Mouse (Mus musculus) layer of hippocampus, adult 2 months (tissue): ENCODE results near the gene Pik3r5. TPM values are rescaled to one million over a fixed set of nuclear protein-coding genes. Genes with fewer than 3 reads are reported as not detected.

Experiments
- DNase-seq, 2 experiments: peaks; one replicate each; pipeline ENCODE4 v3.0.0; 2022; ENCODE audit warnings: low spot score in 2 of 2
- H3K27ac ChIP-seq: fragments of 200-600 bp; 2 replicates; pipeline ENCODE4 v1.8.1; 2022
- H3K4me3 ChIP-seq: fragments of 200-600 bp; 2 replicates; pipeline ENCODE4 v1.8.1; 2022; ENCODE audit warnings: mild to moderate bottlenecking
- CTCF ChIP-seq: fragments of 200-600 bp; conservative IDR thresholded peaks from 2 replicates; pipeline ENCODE4 v1.8.1; 2022; ENCODE audit warnings: antibody characterized with exemption, mild to moderate bottlenecking, moderate library complexity
- total RNA-seq, 2 experiments: library from RNA; stranded (reverse); gene quantifications; 2 replicates each; pipeline ENCODE4 v1.2.3; 2021

The Pik3r5 gene
- total RNA-seq, 2 experiments from 2014 or later: 1.4 to 1.9 TPM

GRCm38 (mm10) chr11:68465090-68465489 is 33.2 kb downstream of the Pik3r5 start:
- Histone ChIP-seq H3K27ac (no peak overlapping the region), H3K4me3 (no peak overlapping the region)
- TF ChIP-seq CTCF: no peak
- DNase-seq: no peak

DNA sequence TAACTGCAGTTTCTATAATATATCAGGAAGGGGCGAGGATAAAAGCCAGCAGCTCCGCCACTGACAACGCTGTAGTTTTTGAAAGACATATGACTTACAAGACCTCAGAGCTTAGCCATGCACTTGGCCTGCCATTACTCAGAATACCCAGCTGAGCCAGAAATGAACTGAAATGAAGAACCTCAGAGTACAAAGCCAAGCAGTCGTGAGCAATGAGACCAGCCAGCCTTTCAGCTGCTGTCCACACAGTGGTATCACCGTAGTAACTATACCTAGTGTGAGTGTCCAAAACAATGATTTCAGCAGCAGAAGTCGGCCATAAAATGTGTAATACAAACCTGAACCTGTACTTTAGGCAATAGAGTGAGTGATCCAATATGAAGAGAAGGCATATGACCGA is 35.5 kb downstream of the Pik3r5 start:
- Histone ChIP-seq H3K4me3 (no peak overlapping the region), H3K27ac (no peak overlapping the region)
- TF ChIP-seq CTCF: no peak
- DNase-seq: no peak

DNA sequence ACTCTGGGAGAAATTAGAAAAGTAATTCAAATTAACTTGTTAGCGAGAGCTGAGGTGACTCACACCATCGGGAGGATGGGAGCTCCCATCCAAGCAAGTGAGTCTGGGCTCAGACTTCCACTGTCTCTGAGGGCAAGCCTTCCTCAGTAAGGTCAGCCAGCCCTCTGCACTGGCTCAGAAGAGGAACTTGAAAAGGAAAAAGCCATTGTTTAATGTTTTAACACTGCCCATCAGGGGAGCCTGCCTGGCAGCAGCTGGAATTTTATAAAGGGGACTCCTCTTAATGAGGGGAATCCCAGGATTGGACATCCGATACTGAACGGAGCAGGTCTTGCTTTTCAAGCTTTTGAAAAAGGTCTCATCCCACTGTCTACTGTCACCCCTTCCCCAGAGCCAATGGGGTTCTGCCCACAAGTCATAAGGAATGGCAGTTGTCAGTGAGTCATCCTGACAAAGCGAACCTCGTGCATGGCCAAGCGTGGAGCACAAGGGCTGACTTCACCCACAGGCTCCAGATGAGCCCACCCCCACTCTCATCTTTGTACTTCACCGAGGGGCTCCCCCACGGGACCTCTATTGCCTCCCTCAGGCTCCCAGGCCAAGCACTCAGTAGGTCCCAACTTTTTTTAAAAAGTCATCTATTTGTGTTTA is 36.2 kb downstream of the Pik3r5 start:
- no peak for DNase-seq
- Histone ChIP-seq H3K27ac (no peak overlapping the region), H3K4me3 (no peak overlapping the region)
- TF ChIP-seq CTCF: no peak

DNA sequence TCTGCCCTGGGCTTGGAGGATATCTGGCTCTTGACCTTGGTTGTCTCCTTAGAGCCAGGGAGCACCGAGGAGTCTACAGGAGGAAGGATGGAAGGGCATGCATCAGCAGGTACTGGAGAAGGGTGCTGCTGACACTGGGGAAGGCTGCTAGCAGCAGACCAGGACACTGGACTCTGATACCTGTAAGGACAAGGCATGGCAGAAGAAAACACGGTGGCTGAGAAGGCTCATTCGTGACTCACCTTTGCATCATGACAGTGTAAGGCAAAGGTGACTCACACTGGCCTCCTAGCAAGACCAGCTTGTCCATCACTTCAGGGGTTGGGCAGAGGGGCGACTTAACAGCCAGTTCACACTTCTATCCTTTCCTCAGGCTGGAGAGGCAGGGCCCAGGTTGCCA is 37.0 kb downstream of the Pik3r5 start:
- Histone ChIP-seq H3K4me3 (no peak overlapping the region), H3K27ac (no peak overlapping the region)
- no peak for DNase-seq
- no peak for TF ChIP-seq CTCF

DNA sequence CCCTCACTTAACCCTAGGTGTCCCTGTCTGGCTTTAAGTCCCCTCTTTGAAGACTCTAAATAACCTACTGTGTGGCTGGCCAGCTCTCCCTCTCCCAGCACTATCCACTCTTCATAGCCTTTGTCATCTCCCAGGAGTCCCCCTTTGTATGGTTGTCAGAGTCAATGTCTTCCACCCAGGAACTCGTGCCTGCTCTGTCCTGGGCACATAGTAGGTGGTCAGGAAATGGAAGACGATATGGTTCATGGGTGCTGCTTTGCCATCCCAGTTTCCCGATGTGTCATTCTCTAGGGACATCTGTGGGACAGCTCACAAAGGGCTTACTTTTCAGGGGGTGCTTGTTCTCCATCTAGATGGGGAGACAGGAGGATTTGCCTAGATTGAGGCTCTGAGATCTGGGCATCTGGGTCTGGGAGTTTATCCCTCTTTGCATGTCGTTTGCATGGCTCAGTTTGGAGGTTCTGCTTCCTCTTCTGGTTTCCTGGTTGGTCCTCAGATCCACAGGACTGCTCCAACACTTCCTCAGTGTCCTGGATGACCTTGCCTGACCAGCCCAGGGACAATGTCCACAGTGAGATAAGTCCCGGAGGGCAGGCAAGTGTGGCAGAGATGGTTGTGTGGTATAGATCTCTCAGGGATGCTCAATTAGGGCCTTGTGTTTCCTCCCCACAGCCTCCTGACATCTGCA is 40.4 kb downstream of the Pik3r5 start:
- TF ChIP-seq CTCF: no peak
- no peak overlapping the region for H3K4me3 ChIP-seq
- DNase-seq: no peak
- no peak overlapping the region for H3K27ac ChIP-seq

GRCm38 (mm10) chr11:68474600-68474999 is 42.7 kb downstream of the Pik3r5 start:
- no peak for DNase-seq
- TF ChIP-seq CTCF: no peak
- H3K27ac ChIP-seq: no peak overlapping the region

DNA sequence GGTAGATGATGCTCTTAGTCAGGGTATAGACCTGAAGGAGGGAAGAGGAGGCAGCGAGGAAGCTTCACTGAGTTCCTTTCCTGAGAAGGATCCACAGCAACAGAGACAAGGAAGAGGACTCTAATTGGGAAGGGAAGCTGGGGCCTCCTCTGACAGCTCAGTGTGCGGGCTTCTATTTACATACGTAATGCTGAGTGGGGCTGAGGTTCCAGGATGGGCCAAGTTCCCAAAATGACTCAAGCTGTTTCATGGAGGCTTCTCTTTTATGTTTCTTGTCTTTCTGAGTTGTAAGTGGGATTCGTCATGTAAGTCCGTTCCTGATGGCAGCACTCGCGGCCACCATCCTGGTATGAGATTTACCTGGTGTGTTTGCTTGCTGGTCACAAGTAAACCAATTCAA is 43.8 kb downstream of the Pik3r5 start:
- no peak for TF ChIP-seq CTCF
- no peak for DNase-seq
- no peak overlapping the region for H3K4me3 ChIP-seq

More at GRCm38 (mm10) chr11:68474600-68474999, 42.7 kb downstream of the Pik3r5 start:
- no peak overlapping the region for H3K4me3 ChIP-seq

DNA sequence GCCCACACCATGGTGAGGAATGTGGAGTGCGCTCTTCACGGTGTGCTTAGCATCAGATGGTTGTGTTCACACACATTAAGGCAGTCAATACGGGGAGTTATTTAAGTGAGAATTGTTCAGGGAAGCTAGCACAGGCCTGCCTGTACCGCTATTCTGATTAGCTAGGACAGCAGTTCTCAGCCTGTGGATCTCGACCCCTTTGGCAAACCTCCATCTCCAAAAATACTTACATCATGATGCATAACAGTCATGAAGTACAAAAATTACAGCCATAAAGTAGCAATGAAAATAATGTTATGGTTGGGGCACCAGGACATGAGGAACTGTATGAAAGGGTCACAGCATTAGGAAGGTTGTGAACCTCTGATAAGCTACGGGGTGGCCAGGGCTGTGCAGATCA is 45.7 kb downstream of the Pik3r5 start:
- no peak for DNase-seq
- Histone ChIP-seq H3K4me3 (no peak overlapping the region), H3K27ac (no peak overlapping the region)
- no peak for TF ChIP-seq CTCF

More for the DNA sequence above, 43.8 kb downstream of the Pik3r5 start:
- no peak overlapping the region for H3K27ac ChIP-seq

DNA sequence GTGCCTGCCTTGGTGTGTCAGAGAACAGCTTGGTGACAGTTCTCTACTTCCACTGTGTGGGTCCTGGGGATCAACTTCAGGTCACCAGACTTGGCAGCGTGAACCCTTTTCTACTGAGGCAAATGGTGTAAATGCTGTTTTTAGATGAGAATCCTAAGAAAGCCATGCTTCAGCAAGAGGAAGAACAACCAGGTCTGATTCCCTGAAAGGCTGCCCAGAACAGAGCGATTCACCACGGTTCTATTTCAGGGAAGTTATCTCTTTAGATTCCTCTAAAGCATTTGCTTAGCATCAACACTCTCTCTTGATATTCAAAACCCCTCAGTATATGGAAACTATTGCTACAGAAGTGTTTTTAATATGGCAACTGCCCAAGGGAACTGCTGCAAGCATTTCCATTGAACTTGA is 46.7 kb downstream of the Pik3r5 start:
- DNase-seq: no peak
- Histone ChIP-seq H3K27ac (no peak overlapping the region), H3K4me3 (no peak overlapping the region)
- no peak for TF ChIP-seq CTCF

DNA sequence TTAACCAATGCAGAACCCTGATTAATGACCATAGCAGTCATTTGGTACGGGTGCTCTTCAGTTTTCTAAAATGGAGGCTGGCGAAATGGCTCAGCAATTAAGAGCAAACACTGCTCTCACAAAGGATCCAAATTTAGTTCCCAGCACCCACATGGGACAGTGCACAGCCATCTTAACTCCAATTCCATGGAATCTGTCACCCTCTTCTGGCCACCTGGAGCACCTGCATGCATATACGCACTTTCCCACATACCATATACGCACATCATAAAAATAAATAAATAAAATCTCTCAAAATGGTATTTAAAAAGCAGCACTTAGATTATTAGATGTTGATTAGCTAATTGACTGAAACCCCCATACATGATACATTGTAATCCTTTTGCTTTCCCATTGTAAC is 48.7 kb downstream of the Pik3r5 start:
- peak; percentile 48 for TF ChIP-seq CTCF
- Histone ChIP-seq H3K4me3 (no peak overlapping the region), H3K27ac (no peak overlapping the region)
- DNase-seq: no peak

- DNase-seq: no peak
- Histone ChIP-seq H3K27ac (no peak overlapping the region), H3K4me3 (no peak overlapping the region)
- TF ChIP-seq CTCF: no peak
Measured at GRCm38 (mm10) chr11:68482001-68482400, 50.1 kb downstream of the Pik3r5 start.

DNA sequence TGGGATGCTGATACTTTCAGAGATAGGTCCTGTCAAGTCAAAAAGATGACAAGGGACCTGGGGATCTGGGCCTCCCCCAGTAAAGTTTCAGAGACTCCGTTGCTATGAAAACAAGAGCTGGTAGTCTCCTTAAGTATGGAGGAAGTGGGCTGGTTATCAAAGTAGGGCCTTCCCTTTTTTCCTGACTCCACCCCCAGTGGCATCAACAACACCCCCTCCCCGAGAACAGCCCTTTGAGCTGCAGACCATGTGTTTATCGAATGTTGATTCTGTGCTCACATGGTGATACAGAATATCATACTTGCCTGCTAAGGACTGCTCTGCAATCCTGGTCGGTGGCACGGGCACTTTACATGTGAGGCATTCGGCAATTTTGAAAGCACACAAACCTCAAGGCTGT is 51.3 kb downstream of the Pik3r5 start:
- Histone ChIP-seq H3K27ac (no peak overlapping the region), H3K4me3 (no peak overlapping the region)
- no peak for DNase-seq
- TF ChIP-seq CTCF: no peak

DNA sequence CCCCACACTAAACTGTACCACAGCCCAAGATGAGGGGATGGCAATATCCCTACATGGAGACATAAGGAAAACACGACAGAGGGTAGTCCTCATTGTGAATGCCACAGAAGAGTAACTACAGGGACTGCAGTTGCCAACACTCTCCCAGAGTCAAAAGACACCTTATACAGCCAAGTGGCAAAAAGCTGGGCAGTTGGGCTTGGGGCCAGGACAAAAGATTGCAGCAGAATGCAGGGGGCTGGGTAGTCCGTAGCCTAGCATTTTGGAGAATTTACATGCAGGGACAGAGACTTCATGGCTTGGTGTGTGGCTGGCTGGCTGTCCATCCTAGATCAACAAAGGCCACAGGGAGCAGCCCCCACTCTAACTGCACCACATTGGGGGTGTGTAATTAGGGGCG is 52.5 kb downstream of the Pik3r5 start:
- Histone ChIP-seq H3K27ac (no peak overlapping the region), H3K4me3 (no peak overlapping the region)
- DNase-seq: no peak
- no peak for TF ChIP-seq CTCF
